Mouse (Mus musculus) bone marrow macrophage, adult 2 months (primary cell): ENCODE measurements around the gene Lrp1. TPM values are rescaled to one million over a fixed set of nuclear protein-coding genes. Genes with fewer than 3 reads are reported as not detected.

Source experiments
- H3K27ac ChIP-seq: 2 replicates; pipeline ENCODE4 v1.5.1; 2012; ENCODE audit warnings: low read depth, low read length; ENCODE audit not compliant: insufficient read depth
- H3K4me1 ChIP-seq: 2 replicates; pipeline ENCODE4 v1.6.1; 2012; ENCODE audit warnings: low read length; ENCODE audit not compliant: control insufficient read depth, insufficient read depth
- H3K4me3 ChIP-seq: 2 replicates; pipeline ENCODE4 v1.5.1; 2012; ENCODE audit warnings: mild to moderate bottlenecking, low read length, moderate library complexity; ENCODE audit not compliant: insufficient read depth
- CTCF ChIP-seq: IDR thresholded peaks from 2 replicates; pipeline ENCODE4 v1.5.1; 2012; ENCODE audit warnings: low read depth, mild to moderate bottlenecking, low read length, moderate library complexity
- POLR2A ChIP-seq: IDR thresholded peaks from 2 replicates; pipeline ENCODE4 v1.6.1; 2012; ENCODE audit warnings: mild to moderate bottlenecking, low read depth, low read length, borderline replicate concordance
- polyA plus RNA-seq: library from polyadenylated mRNA; stranded (reverse); fragments of >200 nt; gene quantifications from 2 replicates; pipeline ENCODE4 v1.2.4, GENCODE M21; 2012; ENCODE audit not compliant: missing spikeins, insufficient read depth, insufficient read length

The Lrp1 gene
- polyA plus RNA-seq, 1 experiment, result 418 TPM

- TF ChIP-seq CTCF, result no peak
- TF ChIP-seq POLR2A, result 0 out of 2 replicates have a peak, but pooled peaks have one; percentile 30
- Histone ChIP-seq H3K4me1 (peaks cover 13% of the 10 kb centered on the region), H3K27ac (no peak overlapping the region), H3K4me3 (no peak overlapping the region)
Observed at GRCm38 (mm10) chr10:127623439-127624216, 2.7 kb upstream of the Lrp1 start.

- Histone ChIP-seq H3K4me3 (no peak overlapping the region), H3K4me1 (peaks cover 7% of the 10 kb centered on the region), H3K27ac (peak overlapping the region; percentile 99)
- TF ChIP-seq CTCF (no peak), POLR2A (no peak)
Observed at GRCm38 (mm10) chr10:127622661-127623060, 1.7 kb upstream of the Lrp1 start.

GRCm38 (mm10) chr10:127622057-127622392, 1.1 kb upstream of the Lrp1 start:
- Histone ChIP-seq H3K27ac (peak overlapping the region; percentile 99), H3K4me3 (peak overlapping the region; percentile 84), H3K4me1 (peaks cover 14% of the 10 kb centered on the region)
- TF ChIP-seq POLR2A (no peak), CTCF (peak; percentile 45; the same call in 1 of the 2 replicates)

- peak overlapping the region; percentile 84 for H3K4me3 ChIP-seq
- peaks cover 19% of the 10 kb centered on the region for H3K4me1 ChIP-seq
- TF ChIP-seq CTCF (no peak), POLR2A (no peak)
- H3K27ac ChIP-seq, result peak overlapping the region; percentile 99
Observed at GRCm38 (mm10) chr10:127621191-127622056, 476 bp upstream of the Lrp1 start.

GRCm38 (mm10) chr10:127619941-127620405, 975 bp downstream of the Lrp1 start:
- TF ChIP-seq CTCF (no peak), POLR2A (no peak)
- H3K27ac ChIP-seq, result peak overlapping the region; percentile 86
- peaks cover 33% of the 10 kb centered on the region for H3K4me1 ChIP-seq
- peak overlapping the region; percentile 73 for H3K4me3 ChIP-seq

GRCm38 (mm10) chr10:127619119-127619721, 1.7 kb downstream of the Lrp1 start:
- H3K27ac ChIP-seq, result peak overlapping the region; percentile 86
- H3K4me1 ChIP-seq, result peaks cover 33% of the 10 kb centered on the region
- no peak for TF ChIP-seq POLR2A
- no peak for TF ChIP-seq CTCF
- H3K4me3 ChIP-seq, result peak overlapping the region; percentile 73

GRCm38 (mm10) chr10:127618173-127618572, 2.8 kb downstream of the Lrp1 start:
- TF ChIP-seq POLR2A (no peak), CTCF (no peak)
- H3K27ac ChIP-seq, result peak overlapping the region; percentile 86
- peak overlapping the region; percentile 73 for H3K4me3 ChIP-seq
- peaks cover 33% of the 10 kb centered on the region for H3K4me1 ChIP-seq

GRCm38 (mm10) chr10:127617294-127617693, 3.7 kb downstream of the Lrp1 start:
- H3K4me1 ChIP-seq, result peaks cover 27% of the 10 kb centered on the region
- H3K4me3 ChIP-seq, result peak overlapping the region; percentile 10; the same call in 1 of the 2 replicates
- no peak for TF ChIP-seq CTCF
- no peak for TF ChIP-seq POLR2A
- H3K27ac ChIP-seq, result peak overlapping the region; percentile 86; the same call in 1 of the 2 replicates

GRCm38 (mm10) chr10:127616261-127616679, 4.7 kb downstream of the Lrp1 start:
- peaks cover 27% of the 10 kb centered on the region for H3K4me1 ChIP-seq
- H3K27ac ChIP-seq, result no peak overlapping the region
- H3K4me3 ChIP-seq, result no peak overlapping the region
- TF ChIP-seq CTCF, result no peak
- no peak for TF ChIP-seq POLR2A
